Mouse (Mus musculus) layer of hippocampus, postnatal 36 days (tissue): ENCODE measurements at regions not wholly inside any gene's neighbourhood (a gene's known extent, or its start where the extent isn't known, plus 50 kb on each side); places are given as distances from the start of the nearest gene placed in this dataset.
"Not testable (repeated sequence)": the region's sequence is repeated elsewhere in the genome, so short reads cannot be mapped to it uniquely, and the experiment has no call there.

Source experiments
- DNase-seq, 2 experiments: peaks; one replicate each; pipeline ENCODE4 v3.0.0; 2022

GRCm38 (mm10) chrX:95366995-95367394 is 77.7 kb downstream of the Amer1 start:
- DNase-seq = peak in 1 of 2 experiments; percentile 1

- DNase-seq = not testable (repeated sequence)
These were observed 79.3 kb downstream of the Amer1 start for GRCm38 (mm10) chrX:95365326-95365725.

DNA sequence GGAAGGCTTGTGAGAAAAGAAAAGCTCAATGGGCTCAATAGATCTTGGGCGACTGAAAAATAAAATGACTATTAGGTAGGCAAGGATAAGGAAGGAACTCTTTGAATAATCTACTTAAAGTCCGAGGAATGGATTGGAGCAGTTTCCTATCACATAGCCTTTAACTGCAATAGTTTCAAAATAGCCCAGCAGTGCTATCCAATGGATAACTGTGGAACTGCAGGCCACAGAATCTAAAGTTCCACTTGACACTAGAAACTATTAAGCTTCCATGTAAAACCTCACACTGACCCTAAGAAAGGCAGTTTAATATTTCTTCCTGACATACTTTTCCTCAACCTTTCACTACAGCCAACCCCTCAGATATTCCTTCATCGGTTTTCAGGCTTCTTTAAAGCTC is 85.6 kb downstream of the Amer1 start:
- peak; percentile 1 to 6 for DNase-seq
